Mouse (Mus musculus) lung, adult 2 months (tissue): ENCODE data around the gene Slc29a4.

Experiments
- CTCF ChIP-seq: fragments of 200-500 bp; IDR thresholded peaks from 2 replicates; pipeline ENCODE4 v1.5.1; 2011; ENCODE audit warnings: mild to moderate bottlenecking, low read length, control low read depth; ENCODE audit not compliant: insufficient read depth
- POLR2A ChIP-seq: fragments of 200-500 bp; IDR thresholded peaks from 2 replicates; pipeline ENCODE4 v1.6.1; 2011; ENCODE audit warnings: low read depth, mild to moderate bottlenecking, control low read depth, low read length, borderline replicate concordance; ENCODE audit errors: extremely low read depth

- TF ChIP-seq CTCF (no peak), POLR2A (no peak)
Measured at GRCm38 (mm10) chr5:142696258-142696657, 3.9 kb downstream of the Slc29a4 start.
